ENCODE assay signal across 8 mouse cellular contexts in the genomic region with DNA sequence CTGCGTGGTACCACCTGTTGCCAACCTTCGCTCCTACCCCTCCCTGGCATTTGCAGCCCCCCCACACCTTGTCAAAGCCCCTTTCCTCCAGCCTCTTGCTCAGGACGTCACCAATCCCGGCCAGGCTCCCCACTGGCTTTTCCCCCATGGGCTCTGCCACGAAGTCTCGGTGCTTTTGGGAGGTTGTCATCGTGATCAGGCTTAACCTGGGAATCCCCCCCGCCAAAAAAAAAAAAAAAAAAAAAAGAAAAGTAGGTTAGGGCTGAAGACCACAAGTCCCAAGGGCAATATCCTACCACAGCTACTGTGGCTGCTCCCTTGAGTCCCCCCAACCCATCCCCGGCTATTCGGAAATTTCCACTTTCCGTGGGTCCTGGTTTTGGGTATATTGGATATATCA. TPM values are rescaled to one million over a fixed set of nuclear protein-coding genes. Genes with fewer than 3 reads are reported as not detected.
DNase-seq lines count a peak whose midpoint lies in the region; ATAC-seq lines count a peak whose summit lies in the region.

No protein-coding gene starts in this region.

- DNase-seq in adrenal gland, adult (ENCODE audit: inconsistent age in 2 of 2, low spot score in 1 of 2), result peak; percentile 41 to 54
- no peak for DNase-seq in adrenal gland, adult 2 months
- no peak for DNase-seq in lung, postnatal 14 days
- no peak for DNase-seq in intestine, embryonic 14.5 days (ENCODE audit: low spot score)
- DNase-seq in embryo, embryonic 10.5 days (ENCODE audit: low spot score), result no peak
- DNase-seq in cerebellum, adult 11-12 months, result no peak

- H3K4me3 ChIP-seq in lung, embryonic 16.5 days (ENCODE audit: low read length), result peak overlapping the region; percentile 92
- peak overlapping the region; percentile 100 for H3K4me3 ChIP-seq in intestine, embryonic 14.5 days (ENCODE audit: low read depth, low read length)
- peak overlapping the region; percentile 94 for H3K4me3 ChIP-seq in neural tube, embryonic 14.5 days (ENCODE audit: low read depth, low read length)

- no peaks in the 10 kb centered on the region for H3K9me3 ChIP-seq in lung, embryonic 16.5 days (ENCODE audit: control insufficient read depth, low read length)
- H3K9me3 ChIP-seq in intestine, embryonic 14.5 days (ENCODE audit: control insufficient read depth, low read length), result no peaks in the 10 kb centered on the region
- H3K9me3 ChIP-seq in neural tube, embryonic 14.5 days (ENCODE audit: control insufficient read depth, low read length), result no peaks in the 10 kb centered on the region

- ATAC-seq in lung, embryonic 16.5 days (ENCODE audit: low read depth), result no peak
- no peak for ATAC-seq in intestine, embryonic 14.5 days (replicated peaks; ENCODE audit: low FRiP score, low TSS enrichment, low read depth)
- no peak for ATAC-seq in neural tube, embryonic 14.5 days (ENCODE audit: low read depth)

- no peaks in the 10 kb centered on the region for H3K27me3 ChIP-seq in lung, embryonic 16.5 days (ENCODE audit: control insufficient read depth, insufficient read depth, low read depth, low read length)
- no peaks in the 10 kb centered on the region for H3K27me3 ChIP-seq in intestine, embryonic 14.5 days (replicated peaks; ENCODE audit: control insufficient read depth, insufficient read depth, low read length)
- no peaks in the 10 kb centered on the region for H3K27me3 ChIP-seq in neural tube, embryonic 14.5 days (ENCODE audit: control insufficient read depth, insufficient read depth, low read length)

- H3K4me1 ChIP-seq in lung, embryonic 16.5 days (replicated peaks; ENCODE audit: control insufficient read depth, insufficient read depth, low read length), result peaks cover 14% of the 10 kb centered on the region
- peaks cover 17% of the 10 kb centered on the region for H3K4me1 ChIP-seq in intestine, embryonic 14.5 days (replicated peaks; ENCODE audit: control insufficient read depth, insufficient read depth, low read length)
- peaks cover 15% of the 10 kb centered on the region for H3K4me1 ChIP-seq in neural tube, embryonic 14.5 days (ENCODE audit: control insufficient read depth, insufficient read depth, low read length)

- peak overlapping the region; percentile 92 for H3K9ac ChIP-seq in lung, embryonic 16.5 days (ENCODE audit: low read length)
- H3K9ac ChIP-seq in intestine, embryonic 14.5 days (ENCODE audit: low read length), result peak overlapping the region; percentile 77
- H3K9ac ChIP-seq in neural tube, embryonic 14.5 days (replicated peaks; ENCODE audit: low read depth, low read length), result peak overlapping the region; percentile 76

- H3K4me2 ChIP-seq in lung, embryonic 16.5 days (ENCODE audit: low read depth, low read length), result peak overlapping the region; percentile 87
- H3K4me2 ChIP-seq in intestine, embryonic 14.5 days (ENCODE audit: low read length), result peak overlapping the region; percentile 69
- H3K4me2 ChIP-seq in neural tube, embryonic 14.5 days (ENCODE audit: low read depth, low read length), result peak overlapping the region; percentile 71

- peaks cover 32% of the 10 kb centered on the region for H3K36me3 ChIP-seq in lung, embryonic 16.5 days (ENCODE audit: control insufficient read depth, insufficient read depth, low read length)
- peaks cover 48% of the 10 kb centered on the region for H3K36me3 ChIP-seq in intestine, embryonic 14.5 days (ENCODE audit: control insufficient read depth, insufficient read depth, low read length)
- H3K36me3 ChIP-seq in neural tube, embryonic 14.5 days (ENCODE audit: control insufficient read depth, insufficient read depth, low read length), result peaks cover 16% of the 10 kb centered on the region

- H3K27ac ChIP-seq in lung, embryonic 16.5 days (ENCODE audit: low read length), result no peak overlapping the region
- H3K27ac ChIP-seq in intestine, embryonic 14.5 days (ENCODE audit: low read depth), result no peak overlapping the region
- H3K27ac ChIP-seq in neural tube, embryonic 14.5 days (ENCODE audit: low read depth, low read length), result peak overlapping the region; percentile 91; the same call in 1 of the 2 replicates

- WGBS in lung, embryonic 16.5 days, result 14% methylated on average over 11 of the region's 11 CpGs
- 17% methylated on average over 11 of the region's 11 CpGs for WGBS in intestine, embryonic 14.5 days
- 17% methylated on average over 11 of the region's 11 CpGs for WGBS in neural tube, embryonic 14.5 days

RNA-seq across cellular contexts. Expression of a gene that starts 0.8 kb away (rescaled TPM):
- total RNA-seq in adrenal gland, adult 2 months (2021), result 10 to 100 TPM; 22.5 to 23.7 TPM
- polyA plus RNA-seq in adrenal gland, adult 2 months (2012; rRNA removed), result 22.2 and 27.2 TPM in 2 replicates
- 49.4 and 50.1 TPM in 2 replicates for polyA plus RNA-seq in lung, embryonic 16.5 days (2015; fragmentation: Nextera tagmentation; extraction: Ambion mirVana)
- polyA plus RNA-seq in intestine, embryonic 14.5 days (2014; fragmentation: Nextera tagmentation; extraction: Ambion mirVana), result 55.4 and 59.7 TPM in 2 replicates
- polyA plus RNA-seq in neural tube, embryonic 14.5 days (2014; fragmentation: Nextera tagmentation; extraction: Ambion mirVana), result 38.7 and 41.6 TPM in 2 replicates

RNA-seq across cellular contexts. Expression of a gene that starts 1.2 kb away (rescaled TPM):
- 100 to 1,000 TPM; 138 to 155 TPM for total RNA-seq in adrenal gland, adult 2 months (2021)
- polyA plus RNA-seq in adrenal gland, adult 2 months (2012; rRNA removed), result 99.6 and 110 TPM in 2 replicates
- polyA plus RNA-seq in lung, embryonic 16.5 days (2015; fragmentation: Nextera tagmentation; extraction: Ambion mirVana), result 433 and 448 TPM in 2 replicates
- 499 and 514 TPM in 2 replicates for polyA plus RNA-seq in intestine, embryonic 14.5 days (2014; fragmentation: Nextera tagmentation; extraction: Ambion mirVana)
- 274 and 327 TPM in 2 replicates for polyA plus RNA-seq in neural tube, embryonic 14.5 days (2014; fragmentation: Nextera tagmentation; extraction: Ambion mirVana)

RNA-seq across cellular contexts. Expression of a gene that starts 16.4 kb away (rescaled TPM):
- total RNA-seq in adrenal gland, adult 2 months (2021), result 1 to 10 TPM; 1.1 to 3.2 TPM
- polyA plus RNA-seq in adrenal gland, adult 2 months (2012; rRNA removed), result 1.9 and 6.1 TPM in 2 replicates
- polyA plus RNA-seq in lung, embryonic 16.5 days (2015; fragmentation: Nextera tagmentation; extraction: Ambion mirVana), result 0.67 and 1.4 TPM in 2 replicates
- polyA plus RNA-seq in intestine, embryonic 14.5 days (2014; fragmentation: Nextera tagmentation; extraction: Ambion mirVana), result 1.8 and 2.5 TPM in 2 replicates
- polyA plus RNA-seq in neural tube, embryonic 14.5 days (2014; fragmentation: Nextera tagmentation; extraction: Ambion mirVana), result 10.7 and 10.8 TPM in 2 replicates

RNA-seq across cellular contexts. Expression of a gene that starts 22.8 kb away (rescaled TPM):
- 10 to 100 TPM; 72.2 to 88.9 TPM for total RNA-seq in adrenal gland, adult 2 months (2021)
- 5.4 and 8.1 TPM in 2 replicates for polyA plus RNA-seq in adrenal gland, adult 2 months (2012; rRNA removed)
- 67.4 and 69.7 TPM in 2 replicates for polyA plus RNA-seq in lung, embryonic 16.5 days (2015; fragmentation: Nextera tagmentation; extraction: Ambion mirVana)
- 57.1 and 69.1 TPM in 2 replicates for polyA plus RNA-seq in intestine, embryonic 14.5 days (2014; fragmentation: Nextera tagmentation; extraction: Ambion mirVana)
- 55.6 and 69.2 TPM in 2 replicates for polyA plus RNA-seq in neural tube, embryonic 14.5 days (2014; fragmentation: Nextera tagmentation; extraction: Ambion mirVana)

RNA-seq across cellular contexts. Expression of a gene that starts 30.2 kb away (rescaled TPM):
- total RNA-seq in adrenal gland, adult 2 months (2021), result not detected
- polyA plus RNA-seq in adrenal gland, adult 2 months (2012; rRNA removed), result not detected in 2 replicates
- polyA plus RNA-seq in lung, embryonic 16.5 days (2015; fragmentation: Nextera tagmentation; extraction: Ambion mirVana), result not detected in 2 replicates
- polyA plus RNA-seq in intestine, embryonic 14.5 days (2014; fragmentation: Nextera tagmentation; extraction: Ambion mirVana), result not detected in 2 replicates
- not detected in 2 replicates for polyA plus RNA-seq in neural tube, embryonic 14.5 days (2014; fragmentation: Nextera tagmentation; extraction: Ambion mirVana)

Comparison
In these comparisons a context has a peak if more than half of its experiments do, and no peak if none do; other contexts are left out.
1. DNase-seq: peak in adrenal gland, adult (2 of 2); none in adrenal gland, adult 2 months (single experiment), lung, postnatal 14 days (single experiment), intestine, embryonic 14.5 days (single experiment), embryo, embryonic 10.5 days (single experiment) and cerebellum, adult 11-12 months (single experiment).
2. Peak in every context shown above with its lines, with median percentiles within 50 percentile points of each other: H3K4me2 ChIP-seq, H3K4me3 ChIP-seq and H3K9ac ChIP-seq.